Mouse (Mus musculus) heart, adult 2 months (tissue): Measurements from ENCODE around the gene Pdzd2. TPM values are rescaled to one million over a fixed set of nuclear protein-coding genes. Genes with fewer than 3 reads are reported as not detected.

Experiments used
- DNase-seq, 2 experiments: peaks; one replicate each; pipeline ENCODE4 v3.0.0; 2021
- H3K27ac ChIP-seq: fragments of 200-600 bp; 2 replicates; pipeline ENCODE4 v1.8.1; 2022
- H3K27me3 ChIP-seq: fragments of 200-500 bp; 2 replicates; pipeline ENCODE4 v1.6.1; 2012; ENCODE audit warnings: mild to moderate bottlenecking, low read length, inconsistent platforms, mixed read lengths; ENCODE audit not compliant: control insufficient read depth, insufficient read depth
- H3K36me3 ChIP-seq: fragments of 200-500 bp; 2 replicates; pipeline ENCODE4 v1.6.1; 2012; ENCODE audit warnings: low read length, inconsistent platforms; ENCODE audit not compliant: control insufficient read depth, insufficient read depth
- H3K4me1 ChIP-seq: fragments of 200-500 bp; 2 replicates; pipeline ENCODE4 v1.6.1; 2011; ENCODE audit warnings: low read length; ENCODE audit not compliant: control insufficient read depth, insufficient read depth
- H3K4me3 ChIP-seq: fragments of 200-600 bp; 2 replicates; pipeline ENCODE4 v1.8.1; 2022
- H3K79me2 ChIP-seq: fragments of 200-500 bp; replicated peaks from 2 replicates; pipeline ENCODE4 v1.6.1; 2012; ENCODE audit warnings: mild to moderate bottlenecking, inconsistent platforms, low read length, moderate library complexity, mixed read lengths; ENCODE audit not compliant: control insufficient read depth, insufficient read depth
- H3K9ac ChIP-seq: fragments of 200-500 bp; 2 replicates; pipeline ENCODE4 v1.6.1; 2012; ENCODE audit warnings: low read depth, mild to moderate bottlenecking, control low read depth, inconsistent platforms, low read length, mixed read lengths
- CTCF ChIP-seq: fragments of 200-600 bp; IDR thresholded peaks from 2 replicates; pipeline ENCODE4 v1.8.1; 2022; ENCODE audit warnings: antibody characterized with exemption, mild to moderate bottlenecking, moderate library complexity
- EP300 ChIP-seq: fragments of 200-500 bp; IDR thresholded peaks from 2 replicates; pipeline ENCODE4 v1.6.1; 2011; ENCODE audit warnings: low read depth, low read length, control low read depth; ENCODE audit not compliant: insufficient read depth
- POLR2A ChIP-seq: fragments of 200-500 bp; IDR thresholded peaks from 2 replicates; pipeline ENCODE4 v1.6.1; 2011; ENCODE audit warnings: mild to moderate bottlenecking, low read depth, low read length, control low read depth; ENCODE audit not compliant: insufficient read depth
- WGBS: fragments of 180-500 bp; shearing (Covaris S2); methylation state at CpG from one replicate; pipeline ENCODE4 v1.1.7; 2018; 5-methylcytosine and 5-hydroxymethylcytosine counted together
- intact Hi-C: fragments of 180-260 bp; cut with DNase I; formaldehyde crosslinking; loops from one replicate; pipeline ENCODE4 v1.15.1; 2025
- polyA plus RNA-seq: library from polyadenylated mRNA; depleted of rRNA; stranded (reverse); fragments of >200 nt; gene quantifications from 2 replicates; pipeline ENCODE4 v1.2.3, GENCODE M21; 2012
- total RNA-seq, 2 experiments: library from RNA; stranded (reverse); gene quantifications; 2 replicates each; pipeline ENCODE4 v1.2.3; 2021

Pdzd2 gene
- total and polyA plus RNA-seq, 3 experiments = 15.0 to 83.9 (median 78.9) TPM

DNA sequence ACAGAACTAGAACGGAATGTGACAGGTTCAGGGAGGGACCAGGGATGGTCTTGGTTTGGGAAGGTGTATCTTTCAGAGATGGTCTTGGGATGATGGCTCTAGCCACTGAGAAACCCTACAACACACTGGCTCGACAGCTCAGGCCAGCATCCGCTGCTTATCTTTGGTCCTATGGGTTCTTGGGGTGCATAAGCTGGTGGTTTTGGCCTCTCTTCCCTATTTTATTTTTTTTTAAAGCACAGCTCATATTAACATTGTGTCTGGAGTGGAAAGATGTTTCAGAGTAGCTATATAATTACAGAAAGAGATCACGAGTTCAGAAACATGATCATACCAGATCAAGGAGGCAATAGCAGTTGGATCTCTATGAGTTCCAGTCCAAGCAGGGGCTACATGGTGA lies 375.6 kb downstream of the Pdzd2 start:
- TF ChIP-seq POLR2A (no peak), EP300 (no peak), CTCF (no peak)
- WGBS = 80% methylated on average over 4 of the region's 4 CpGs
- H3K4me3 ChIP-seq = no peak overlapping the region
- DNase-seq = no peak
- peaks cover 5% of the 10 kb centered on the region; the same call in 1 of the 2 replicates for H3K36me3 ChIP-seq
- intact Hi-C loops = no loop called here
- no peak overlapping the region for H3K9ac ChIP-seq
- H3K27ac ChIP-seq = no peak overlapping the region
- no peaks in the 10 kb centered on the region for H3K27me3 ChIP-seq
- H3K79me2 ChIP-seq = no peaks in the 10 kb centered on the region
- peaks cover 8% of the 10 kb centered on the region for H3K4me1 ChIP-seq

DNA sequence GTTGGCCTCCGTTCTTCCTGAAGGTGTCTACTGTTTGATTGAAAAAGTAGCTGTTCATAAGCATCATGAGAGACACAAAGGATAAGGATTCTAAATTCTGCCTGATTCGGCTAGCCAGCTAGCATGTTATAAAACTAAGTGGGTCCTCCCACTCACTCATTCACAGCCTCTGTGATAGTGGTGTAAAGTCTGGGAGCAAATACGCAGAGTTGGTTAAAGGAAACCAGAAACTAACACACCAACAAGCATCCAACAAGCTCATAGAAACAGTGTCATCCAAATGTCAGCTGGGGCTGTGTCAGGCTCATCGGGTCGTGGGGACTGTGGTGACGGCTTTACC lies 377.1 kb downstream of the Pdzd2 start:
- intact Hi-C loops = no loop called here
- WGBS = 92% methylated on average over 6 of the region's 6 CpGs
- Histone ChIP-seq H3K4me1 (peaks cover under 1% of the 10 kb centered on the region; the same call in 1 of the 2 replicates), H3K4me3 (no peak overlapping the region), H3K36me3 (no peaks in the 10 kb centered on the region), H3K9ac (no peak overlapping the region), H3K27ac (no peak overlapping the region), H3K79me2 (no peaks in the 10 kb centered on the region), H3K27me3 (no peaks in the 10 kb centered on the region)
- no peak for TF ChIP-seq EP300
- no peak for TF ChIP-seq CTCF
- TF ChIP-seq POLR2A = no peak
- no peak for DNase-seq

DNA sequence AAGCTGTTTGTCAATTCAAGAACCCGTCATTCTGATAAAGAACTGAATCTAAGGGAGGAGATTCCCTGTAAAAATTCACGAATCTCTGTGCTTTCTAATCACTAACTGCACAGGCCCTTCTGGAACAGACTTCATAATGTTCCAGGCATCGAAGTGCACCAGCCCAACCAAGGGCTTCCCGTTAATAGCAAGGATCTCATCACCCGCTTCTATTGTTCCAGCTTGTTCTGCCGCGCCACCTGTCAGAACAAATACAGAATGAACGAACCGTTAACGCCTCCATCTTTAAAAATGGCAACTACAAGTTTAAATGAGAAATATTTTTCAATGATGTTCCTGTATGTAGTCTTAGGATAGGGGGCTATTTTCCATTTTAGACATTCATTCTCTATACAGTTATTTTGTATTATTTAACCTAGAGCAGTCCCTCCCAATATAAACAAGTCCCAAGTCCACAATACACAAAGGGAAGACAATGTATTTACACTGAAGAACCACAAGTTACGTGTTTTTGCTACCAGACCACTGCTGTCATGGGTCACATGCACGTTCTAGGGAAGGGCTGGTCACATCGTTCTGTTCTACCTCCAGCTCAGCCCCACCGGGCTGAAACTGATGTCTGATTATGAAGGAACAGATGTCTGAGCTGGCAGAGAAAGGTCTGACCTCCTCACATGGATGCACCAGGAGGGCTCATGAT lies 377.6 kb downstream of the Pdzd2 start:
- no peak for TF ChIP-seq EP300
- TF ChIP-seq CTCF = no peak
- no peak for TF ChIP-seq POLR2A
- intact Hi-C loops = no loop called here
- WGBS = 81% methylated on average over 14 of the region's 14 CpGs
- Histone ChIP-seq H3K4me3 (no peak overlapping the region), H3K9ac (no peak overlapping the region), H3K79me2 (no peaks in the 10 kb centered on the region), H3K36me3 (no peaks in the 10 kb centered on the region), H3K4me1 (no peaks in the 10 kb centered on the region; the same call in 1 of the 2 replicates), H3K27ac (no peak overlapping the region), H3K27me3 (no peaks in the 10 kb centered on the region)
- DNase-seq = no peak

DNA sequence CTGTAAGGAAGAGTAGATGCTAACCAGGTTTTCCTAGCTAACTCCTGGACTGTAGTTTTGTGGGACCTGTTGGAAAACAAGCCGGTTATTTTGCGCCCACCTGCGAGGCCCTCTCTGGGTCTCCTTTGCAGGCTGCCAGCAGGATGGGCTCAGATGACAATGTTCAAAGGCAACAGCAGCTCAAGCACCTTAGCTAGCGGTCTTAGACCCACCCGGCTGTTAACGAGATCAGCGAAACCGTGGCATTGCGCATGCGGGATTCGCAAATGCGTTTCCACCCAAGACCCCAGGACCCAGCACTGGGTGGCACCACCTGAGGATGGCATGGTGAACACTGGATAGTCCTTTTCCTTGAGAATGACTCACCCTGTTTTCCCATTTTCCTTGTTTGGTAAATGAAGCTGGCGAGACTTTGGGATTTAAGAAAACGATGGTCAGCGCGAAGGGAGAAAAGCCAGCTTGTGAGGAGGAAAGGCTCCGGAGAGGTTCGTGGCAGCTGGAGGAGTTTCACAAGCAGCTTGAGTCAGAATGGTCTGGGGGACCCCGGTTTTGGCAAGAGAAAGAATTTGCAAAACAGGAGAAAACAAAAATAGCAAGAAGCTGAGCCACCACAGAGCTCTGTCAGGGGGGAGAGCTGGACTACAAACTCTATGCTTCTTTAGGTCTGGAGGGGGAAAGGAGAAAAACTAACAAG lies 379.1 kb downstream of the Pdzd2 start:
- Histone ChIP-seq H3K27ac (no peak overlapping the region), H3K27me3 (no peaks in the 10 kb centered on the region), H3K4me3 (no peak overlapping the region), H3K36me3 (no peaks in the 10 kb centered on the region), H3K9ac (no peak overlapping the region), H3K4me1 (no peaks in the 10 kb centered on the region), H3K79me2 (no peaks in the 10 kb centered on the region)
- no peak for DNase-seq
- intact Hi-C loops = no loop called here
- TF ChIP-seq CTCF = no peak
- WGBS = 79% methylated on average over 19 of the region's 19 CpGs

DNA sequence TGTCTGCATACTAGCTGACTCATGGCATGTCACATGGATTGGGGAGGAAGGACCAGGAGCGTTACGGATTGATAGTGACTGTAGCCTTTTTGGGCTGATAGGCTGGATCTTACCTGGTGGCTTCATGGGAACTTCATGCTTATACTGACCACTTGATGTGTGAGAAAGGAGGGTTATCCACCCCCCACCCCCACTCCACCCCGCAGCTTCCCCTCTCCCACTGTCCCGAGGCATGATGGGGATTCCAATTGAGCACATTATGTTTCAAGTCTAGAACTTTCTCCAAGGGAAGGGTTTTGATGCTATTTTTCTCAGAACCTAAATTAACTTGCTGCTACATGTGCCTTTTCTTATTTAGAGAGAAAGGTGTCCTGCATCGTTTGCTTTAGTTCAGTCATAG lies 381.3 kb downstream of the Pdzd2 start:
- H3K36me3 ChIP-seq = peaks cover 4% of the 10 kb centered on the region
- H3K27ac ChIP-seq = no peak overlapping the region

DNA sequence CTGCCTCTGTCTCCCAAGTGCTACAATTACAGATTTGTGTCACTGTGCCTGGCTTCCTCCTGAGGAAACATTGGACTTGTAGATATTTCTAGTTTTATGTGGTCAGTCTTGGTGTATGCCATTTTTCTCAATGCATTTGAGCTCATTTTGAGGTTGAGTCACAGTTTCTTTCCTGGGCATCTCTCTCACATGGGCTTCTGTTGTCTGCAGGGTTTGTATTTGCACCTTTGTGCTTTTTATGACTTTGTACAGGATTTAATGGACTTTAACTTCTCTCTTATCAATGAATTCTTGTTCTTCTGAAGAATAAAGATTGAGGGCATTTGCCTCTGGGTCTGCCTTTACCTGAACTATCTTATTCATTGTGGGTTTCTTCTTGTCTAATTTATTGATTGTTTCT lies 382.3 kb downstream of the Pdzd2 start:
- peaks cover 5% of the 10 kb centered on the region for H3K4me1 ChIP-seq
- H3K9ac ChIP-seq = no peak overlapping the region
- TF ChIP-seq CTCF (no peak), POLR2A (no peak), EP300 (no peak)
- no peak for DNase-seq
- intact Hi-C loops = loop anchor here (5.0 kb wide), 1 partner anchor 85 kb away; no protein-coding TSS in a partner anchor
- H3K36me3 ChIP-seq = peaks cover 4% of the 10 kb centered on the region
- no peaks in the 10 kb centered on the region for H3K27me3 ChIP-seq
- no peaks in the 10 kb centered on the region for H3K79me2 ChIP-seq
- no peak overlapping the region for H3K27ac ChIP-seq
- H3K4me3 ChIP-seq = no peak overlapping the region

More for the DNA sequence above, 381.3 kb downstream of the Pdzd2 start:
- Histone ChIP-seq H3K9ac (no peak overlapping the region), H3K79me2 (no peaks in the 10 kb centered on the region), H3K27me3 (no peaks in the 10 kb centered on the region), H3K4me1 (peaks cover 3% of the 10 kb centered on the region), H3K4me3 (no peak overlapping the region)
- DNase-seq = no peak
- WGBS = 90% methylated on average over 5 of the region's 5 CpGs
- TF ChIP-seq EP300 (no peak), CTCF (no peak), POLR2A (no peak)
- intact Hi-C loops = loop anchor here (5.0 kb wide), 1 partner anchor 86 kb away; no protein-coding TSS in a partner anchor
